Mouse (Mus musculus) liver, embryonic 14.5 days (tissue): ENCODE data around the gene Mfap4.

Experiments used
- CTCF ChIP-seq: IDR thresholded peaks from 2 replicates; pipeline ENCODE4 v1.5.1; 2016; ENCODE audit warnings: antibody characterized with exemption, low read depth, control low read depth
- EP300 ChIP-seq: IDR thresholded peaks from 2 replicates; pipeline ENCODE4 v1.6.1; 2016; ENCODE audit warnings: antibody characterized with exemption, low read depth

- TF ChIP-seq CTCF (no peak), EP300 (no peak)
Measured at GRCm38 (mm10) chr11:61448041-61448440, 37.2 kb upstream of the Mfap4 start.
